Mouse (Mus musculus): ENCODE measurements at regions not wholly inside any gene's neighbourhood (a gene's known extent, or its start where the extent isn't known, plus 50 kb on each side); places are given as distances from the start of the nearest gene placed in this dataset.

GRCm38 (mm10) chr8:44767271-44767670 is 168.0 kb upstream of the Fat1 start:
- no peak for TF ChIP-seq POLR2A (IDR thresholded peaks at IDR 0.05; ENCODE audit: low read depth, low read length)
- TF ChIP-seq MYC (IDR thresholded peaks at IDR 0.05; ENCODE audit: low read depth, low read length): no peak
- TF ChIP-seq IRF4 (IDR thresholded peaks at IDR 0.05; ENCODE audit: low read depth, low read length): no peak
- no peak for TF ChIP-seq JUND (conservative IDR thresholded peaks at IDR 0.05; ENCODE audit: low read depth, low read length)
- TF ChIP-seq NELFE (IDR thresholded peaks at IDR 0.05; ENCODE audit: low read depth, low read length): no peak
- no peak for TF ChIP-seq UBTF (IDR thresholded peaks at IDR 0.05; ENCODE audit: low read depth, low read length)
- TF ChIP-seq CTCF (conservative IDR thresholded peaks at IDR 0.05 in 1 of 2, IDR thresholded peaks at IDR 0.05 in 1 of 2; ENCODE audit: low read depth in 2 of 2, low read length in 2 of 2): no peak
- no peak for TF ChIP-seq SIN3A (IDR thresholded peaks at IDR 0.05; ENCODE audit: low read length)
- no peak for TF ChIP-seq JUN (IDR thresholded peaks at IDR 0.05; ENCODE audit: insufficient read depth, low read depth, low read length)
- TF ChIP-seq USF2 (conservative IDR thresholded peaks at IDR 0.05; ENCODE audit: low read depth, low read length): no peak
- no peak for TF ChIP-seq E2F4 (IDR thresholded peaks at IDR 0.05; ENCODE audit: insufficient replicate concordance, low read depth, low read length)
- TF ChIP-seq HCFC1 (IDR thresholded peaks at IDR 0.05; ENCODE audit: low read depth, low read length): no peak
- TF ChIP-seq RAD21 (IDR thresholded peaks at IDR 0.05; ENCODE audit: low read depth, low read length): no peak
- no peak for TF ChIP-seq EP300 (IDR thresholded peaks at IDR 0.05; ENCODE audit: low read length)
